Mouse (Mus musculus): ENCODE measurements around the gene Irf2bpl. TPM values are rescaled to one million over a fixed set of nuclear protein-coding genes. Genes with fewer than 3 reads are reported as not detected.

Gene Irf2bpl
- polyA plus RNA-seq, 1 experiment from 2014 or later: 47.6 TPM

DNA sequence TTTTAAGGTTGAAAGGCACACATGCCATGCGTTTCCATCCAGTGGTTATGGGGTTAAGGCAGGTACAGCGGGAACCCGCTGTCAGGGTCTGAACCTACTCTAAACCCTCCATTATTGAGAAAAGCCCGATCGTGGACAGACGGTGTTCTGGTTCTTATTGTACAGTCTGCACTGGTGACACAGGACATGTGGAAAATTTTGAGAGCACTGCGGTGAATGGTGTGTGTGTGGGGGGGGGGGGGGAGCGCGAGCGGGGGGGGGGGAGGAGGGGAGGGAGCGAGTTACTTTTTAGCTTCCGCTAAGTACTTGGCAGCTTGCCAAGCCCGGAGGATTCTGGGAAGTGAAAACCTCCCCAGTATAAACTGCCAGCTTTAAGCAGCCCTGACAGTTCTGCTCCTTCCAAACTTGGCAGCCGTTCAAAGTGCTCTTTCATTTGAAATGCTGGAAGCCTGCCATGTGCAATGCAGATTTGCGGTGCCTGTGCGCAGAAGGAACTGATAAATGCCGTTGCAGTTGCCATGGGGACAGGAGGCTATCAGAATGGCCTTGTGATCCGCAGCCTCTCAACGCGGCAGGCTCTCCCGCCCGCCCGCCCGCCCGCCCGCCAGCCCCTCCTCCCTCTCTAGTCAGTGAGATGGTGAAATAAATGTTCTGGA is 9.7 kb upstream of the Irf2bpl start:
- peaks cover 72% of the 10 kb centered on the region for H3K4me1 ChIP-seq (ENCODE audit: control insufficient read depth, insufficient read depth, low read length)
- H3K4me3 ChIP-seq (ENCODE audit: low read depth, low read length): peak overlapping the region; percentile 28
- H3K27me3 ChIP-seq (ENCODE audit: control insufficient read depth, insufficient read depth, low read length): no peaks in the 10 kb centered on the region
- peak; percentile 88 for ATAC-seq (ENCODE audit: low read depth)
- peak overlapping the region; percentile 62 for H3K4me2 ChIP-seq (ENCODE audit: low read depth, low read length)
- H3K9me3 ChIP-seq (ENCODE audit: control insufficient read depth, low read length): no peaks in the 10 kb centered on the region
- no peaks in the 10 kb centered on the region for H3K36me3 ChIP-seq (ENCODE audit: control insufficient read depth, insufficient read depth, low read length)
- peak overlapping the region; percentile 99 for H3K27ac ChIP-seq (ENCODE audit: low read depth, low read length)
- peak overlapping the region; percentile 62 for H3K9ac ChIP-seq (replicated peaks; ENCODE audit: low read depth, low read length)
- under 1% methylated on average over 25 of the region's 26 CpGs for WGBS

DNA sequence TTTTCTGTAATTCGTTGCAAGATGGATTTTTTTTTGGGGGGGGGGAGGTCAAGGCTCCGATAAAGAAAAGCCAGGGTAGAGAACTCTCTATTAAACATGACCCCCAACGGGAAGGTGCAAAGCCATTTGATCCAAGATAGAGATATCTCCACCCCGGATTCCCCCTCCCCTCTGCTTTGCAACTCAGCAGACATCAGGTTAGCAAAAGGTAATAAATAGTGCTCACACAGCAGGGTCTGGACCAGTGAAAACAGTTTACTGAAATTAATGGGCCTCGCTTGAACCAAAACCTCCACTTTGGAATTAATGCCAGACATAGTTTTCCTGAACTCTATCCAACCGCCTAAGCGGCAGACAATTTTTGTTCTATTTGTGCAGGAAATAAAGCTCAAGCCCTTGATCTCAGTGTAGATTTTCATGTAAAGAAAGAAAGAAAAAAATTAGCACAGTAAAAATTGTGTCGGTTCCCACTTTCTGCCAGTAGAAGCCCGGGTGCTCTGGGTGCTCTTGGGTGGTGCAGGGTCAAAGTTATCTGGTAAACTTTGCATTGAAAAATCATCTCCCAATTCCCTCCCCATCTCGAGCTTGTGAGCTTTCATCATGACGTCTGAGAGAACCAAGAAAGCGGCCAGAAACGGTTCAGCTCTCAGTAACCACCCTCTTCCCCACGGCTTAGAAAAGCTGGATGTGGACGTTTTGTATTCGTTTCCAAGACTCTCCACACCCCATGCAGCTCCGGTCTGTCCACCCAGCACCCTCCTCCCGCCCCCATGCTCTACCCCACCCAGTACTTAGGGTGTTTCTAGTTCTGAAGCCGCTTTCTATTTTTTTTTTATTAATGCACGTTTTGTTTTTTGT is 9.0 kb upstream of the Irf2bpl start:
- H3K27me3 ChIP-seq (ENCODE audit: control insufficient read depth, insufficient read depth, low read length): no peaks in the 10 kb centered on the region
- no peaks in the 10 kb centered on the region for H3K36me3 ChIP-seq (ENCODE audit: control insufficient read depth, insufficient read depth, low read length)
- H3K4me3 ChIP-seq (ENCODE audit: low read depth, low read length): peak overlapping the region; percentile 28
- H3K4me1 ChIP-seq (ENCODE audit: control insufficient read depth, insufficient read depth, low read length): peaks cover 78% of the 10 kb centered on the region
- ATAC-seq (ENCODE audit: low read depth): peak; percentile 13; the same call in 1 of the 2 replicates
- H3K27ac ChIP-seq (ENCODE audit: low read depth, low read length): peak overlapping the region; percentile 99
- no peaks in the 10 kb centered on the region for H3K9me3 ChIP-seq (ENCODE audit: control insufficient read depth, low read length)
- H3K4me2 ChIP-seq (ENCODE audit: low read depth, low read length): peak overlapping the region; percentile 62
- peak overlapping the region; percentile 62 for H3K9ac ChIP-seq (replicated peaks; ENCODE audit: low read depth, low read length)
- WGBS: under 1% methylated on average over 20 of the region's 20 CpGs

DNA sequence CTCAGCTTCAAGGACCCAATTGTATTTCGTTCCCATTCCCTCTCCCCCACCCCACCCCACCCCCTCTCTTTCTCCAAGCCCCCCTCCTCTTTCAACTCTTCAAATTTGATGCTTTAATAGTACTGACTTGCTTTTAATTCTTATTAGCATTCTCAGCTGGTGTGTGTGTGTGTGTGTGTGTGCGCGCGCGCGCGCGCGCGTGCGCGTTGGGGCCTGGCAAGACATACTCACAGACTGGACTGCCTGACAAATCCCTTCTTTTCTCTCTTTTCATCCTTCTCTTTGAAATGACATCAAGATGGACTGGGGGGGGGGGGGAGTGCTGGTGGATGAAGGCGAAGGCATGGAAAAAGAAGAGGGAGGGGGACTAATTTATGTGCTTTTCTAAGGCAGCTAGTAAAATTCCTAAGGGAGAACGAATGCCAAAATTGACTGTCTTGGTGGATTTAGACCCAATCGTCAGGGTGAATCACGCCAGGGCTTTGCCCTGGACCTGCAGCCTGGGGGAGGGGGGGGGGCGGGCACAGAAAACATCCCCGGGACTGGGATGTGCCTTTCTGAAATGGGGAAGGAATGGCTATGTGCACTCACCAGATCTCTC is 8.2 kb upstream of the Irf2bpl start:
- Histone ChIP-seq H3K27ac (ENCODE audit: low read depth, low read length) (peak overlapping the region; percentile 99), H3K36me3 (ENCODE audit: control insufficient read depth, insufficient read depth, low read length) (no peaks in the 10 kb centered on the region), H3K4me3 (ENCODE audit: low read depth, low read length) (no peak overlapping the region), H3K27me3 (ENCODE audit: control insufficient read depth, insufficient read depth, low read length) (no peaks in the 10 kb centered on the region), H3K9ac (replicated peaks; ENCODE audit: low read depth, low read length) (peak overlapping the region; percentile 37; the same call in 1 of the 2 replicates), H3K4me1 (ENCODE audit: control insufficient read depth, insufficient read depth, low read length) (peaks cover 78% of the 10 kb centered on the region), H3K4me2 (ENCODE audit: low read depth, low read length) (peak overlapping the region; percentile 62), H3K9me3 (ENCODE audit: control insufficient read depth, low read length) (no peaks in the 10 kb centered on the region)
- WGBS: 1% methylated on average over 18 of the region's 18 CpGs
- no peak for ATAC-seq (ENCODE audit: low read depth)

DNA sequence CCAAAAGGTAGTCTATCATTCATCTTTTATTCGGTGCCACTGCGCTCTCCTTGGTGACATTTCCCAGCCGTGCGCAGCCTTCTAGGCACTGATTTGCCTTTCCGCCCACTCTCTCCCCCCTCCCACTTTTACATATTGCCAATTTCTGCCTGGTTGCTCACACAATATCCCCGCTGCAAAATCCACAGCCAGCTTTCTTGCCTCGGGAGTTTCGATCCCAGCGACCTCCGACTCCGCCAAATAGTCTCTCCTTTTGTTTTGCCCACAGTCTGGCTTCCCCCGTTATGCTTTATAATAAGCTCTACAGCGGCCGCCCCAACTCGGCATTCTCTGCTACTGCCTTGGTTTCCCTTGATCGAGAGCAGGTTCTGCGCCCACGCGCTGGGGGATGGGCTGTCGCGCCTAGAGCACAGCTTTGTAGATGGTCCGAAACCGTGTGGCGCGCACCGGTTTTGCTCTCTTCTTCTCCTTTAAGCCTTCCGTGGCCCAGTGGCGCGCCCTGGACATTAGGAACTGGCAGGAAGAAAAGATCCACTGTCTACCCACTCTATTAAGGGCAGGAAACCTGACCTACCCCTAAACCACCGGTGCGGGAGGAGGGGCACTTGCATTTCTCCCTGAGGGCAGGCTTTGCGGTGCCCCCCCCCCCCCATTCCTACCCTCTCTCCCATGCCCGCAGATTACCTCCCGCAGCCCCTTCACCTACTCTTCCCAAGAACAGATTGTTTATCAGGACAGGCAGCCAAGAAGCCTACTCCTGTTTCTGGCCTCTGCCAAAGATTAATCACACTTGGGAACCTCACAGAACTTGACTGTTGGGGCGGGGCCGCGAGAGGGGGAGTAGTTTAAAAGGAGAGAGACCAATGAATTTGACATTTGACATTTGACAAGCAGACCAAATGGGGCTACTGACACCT is 7.4 kb upstream of the Irf2bpl start:
- H3K9ac ChIP-seq (replicated peaks; ENCODE audit: low read depth, low read length): peak overlapping the region; percentile 51
- peak overlapping the region; percentile 24; the same call in 1 of the 2 replicates for H3K4me3 ChIP-seq (ENCODE audit: low read depth, low read length)
- H3K4me2 ChIP-seq (ENCODE audit: low read depth, low read length): peak overlapping the region; percentile 55
- H3K36me3 ChIP-seq (ENCODE audit: control insufficient read depth, insufficient read depth, low read length): no peaks in the 10 kb centered on the region
- H3K9me3 ChIP-seq (ENCODE audit: control insufficient read depth, low read length): no peaks in the 10 kb centered on the region
- peaks cover 71% of the 10 kb centered on the region for H3K4me1 ChIP-seq (ENCODE audit: control insufficient read depth, insufficient read depth, low read length)
- WGBS: under 1% methylated on average over 37 of the region's 37 CpGs
- peak overlapping the region; percentile 99 for H3K27ac ChIP-seq (ENCODE audit: low read depth, low read length)
- H3K27me3 ChIP-seq (ENCODE audit: control insufficient read depth, insufficient read depth, low read length): no peaks in the 10 kb centered on the region
- no peak for ATAC-seq (ENCODE audit: low read depth)

DNA sequence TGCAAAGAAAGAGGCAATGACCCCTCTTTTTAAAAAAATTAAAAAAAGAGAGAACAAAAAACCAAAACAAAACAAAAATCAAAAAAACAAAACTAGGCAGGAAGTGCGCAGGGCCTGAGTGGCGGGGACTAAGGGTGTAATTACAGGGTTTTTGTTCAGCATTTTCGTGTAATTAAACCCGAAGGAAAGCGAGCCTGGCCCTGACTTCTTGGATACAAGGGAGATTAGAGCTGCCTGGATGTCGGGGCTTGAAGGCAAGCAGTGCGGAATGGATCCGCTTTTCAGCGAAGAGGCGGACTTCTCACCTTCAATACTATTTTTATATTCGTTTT is 6.8 kb upstream of the Irf2bpl start:
- no peak for ATAC-seq (ENCODE audit: low read depth)
- Histone ChIP-seq H3K27ac (ENCODE audit: low read depth, low read length) (peak overlapping the region; percentile 99), H3K9ac (replicated peaks; ENCODE audit: low read depth, low read length) (peak overlapping the region; percentile 51), H3K4me2 (ENCODE audit: low read depth, low read length) (peak overlapping the region; percentile 55; the same call in 1 of the 2 replicates), H3K4me1 (ENCODE audit: control insufficient read depth, insufficient read depth, low read length) (peaks cover 67% of the 10 kb centered on the region), H3K27me3 (ENCODE audit: control insufficient read depth, insufficient read depth, low read length) (no peaks in the 10 kb centered on the region), H3K9me3 (ENCODE audit: control insufficient read depth, low read length) (no peaks in the 10 kb centered on the region), H3K36me3 (ENCODE audit: control insufficient read depth, insufficient read depth, low read length) (no peaks in the 10 kb centered on the region), H3K4me3 (ENCODE audit: low read depth, low read length) (peak overlapping the region; percentile 24; the same call in 1 of the 2 replicates)
- 3% methylated on average over 11 of the region's 11 CpGs for WGBS

DNA sequence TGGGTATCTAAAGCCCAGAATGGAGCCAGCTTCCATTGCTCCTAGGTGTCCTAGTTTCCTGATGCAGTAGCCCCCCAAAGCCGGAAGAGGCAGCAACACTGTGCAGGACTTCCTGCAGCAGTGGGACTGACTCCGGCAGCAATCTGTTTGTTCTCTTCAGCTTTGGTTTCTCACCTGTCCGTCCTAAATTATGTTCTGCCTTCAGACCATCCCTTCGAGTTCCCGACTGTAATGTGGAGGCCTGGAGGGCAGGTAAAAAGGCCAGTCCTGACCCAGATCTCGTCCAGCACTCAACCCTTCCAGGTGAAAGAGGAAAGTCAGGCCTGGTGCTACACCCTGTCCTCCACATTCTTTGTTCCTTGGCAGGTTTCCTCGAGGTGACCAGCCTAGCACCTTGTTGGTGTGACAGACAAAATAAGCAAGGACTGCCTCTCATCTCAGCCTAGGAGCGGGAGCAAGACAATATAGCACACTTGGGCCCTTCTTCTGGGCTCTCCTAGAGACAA is 6.3 kb upstream of the Irf2bpl start:
- Histone ChIP-seq H3K27me3 (ENCODE audit: control insufficient read depth, insufficient read depth, low read length) (no peaks in the 10 kb centered on the region), H3K9me3 (ENCODE audit: control insufficient read depth, low read length) (no peaks in the 10 kb centered on the region), H3K4me1 (ENCODE audit: control insufficient read depth, insufficient read depth, low read length) (peaks cover 65% of the 10 kb centered on the region), H3K27ac (ENCODE audit: low read depth, low read length) (peak overlapping the region; percentile 99), H3K9ac (replicated peaks; ENCODE audit: low read depth, low read length) (peak overlapping the region; percentile 17), H3K36me3 (ENCODE audit: control insufficient read depth, insufficient read depth, low read length) (no peaks in the 10 kb centered on the region), H3K4me2 (ENCODE audit: low read depth, low read length) (peak overlapping the region; percentile 3; the same call in 1 of the 2 replicates), H3K4me3 (ENCODE audit: low read depth, low read length) (no peak overlapping the region)
- no peak for ATAC-seq (ENCODE audit: low read depth)
- 21% methylated on average over 8 of the region's 8 CpGs for WGBS

DNA sequence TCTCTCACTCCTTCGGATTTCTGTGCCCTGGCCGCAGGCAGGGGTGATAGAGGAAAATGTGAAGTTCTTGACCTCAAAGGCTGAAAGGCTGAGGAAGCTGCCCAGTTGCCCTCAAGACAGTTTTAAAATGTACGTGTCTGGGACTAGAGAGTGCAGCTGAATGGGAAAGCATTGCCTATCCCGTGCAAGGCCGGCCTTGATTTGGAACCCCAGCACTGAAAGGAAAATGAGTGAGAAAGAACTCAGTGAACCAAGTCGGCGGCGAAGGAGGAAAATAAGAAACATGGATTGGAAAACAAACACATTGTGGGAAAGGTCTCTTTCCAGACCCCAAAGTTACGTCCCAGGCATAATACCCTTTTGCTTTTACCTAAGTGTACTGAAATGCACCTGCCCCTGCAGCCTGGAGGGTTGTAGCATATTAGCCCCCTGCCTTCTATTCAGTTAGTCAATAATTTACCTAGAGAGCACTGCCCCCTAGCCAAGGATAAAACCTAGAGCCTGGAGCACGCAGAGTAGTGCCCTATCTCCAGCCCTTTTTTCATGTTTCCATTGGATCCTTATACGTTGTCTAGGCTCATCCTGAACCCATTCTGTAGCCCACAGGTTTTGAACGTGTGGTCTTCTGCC is 5.6 kb upstream of the Irf2bpl start:
- H3K4me3 ChIP-seq (ENCODE audit: low read depth, low read length): no peak overlapping the region
- H3K4me2 ChIP-seq (ENCODE audit: low read depth, low read length): no peak overlapping the region; the same call in 1 of the 2 replicates
- H3K36me3 ChIP-seq (ENCODE audit: control insufficient read depth, insufficient read depth, low read length): no peaks in the 10 kb centered on the region
- no peaks in the 10 kb centered on the region for H3K9me3 ChIP-seq (ENCODE audit: control insufficient read depth, low read length)
- H3K27me3 ChIP-seq (ENCODE audit: control insufficient read depth, insufficient read depth, low read length): no peaks in the 10 kb centered on the region
- H3K27ac ChIP-seq (ENCODE audit: low read depth, low read length): peak overlapping the region; percentile 99
- H3K9ac ChIP-seq (replicated peaks; ENCODE audit: low read depth, low read length): no peak overlapping the region
- ATAC-seq (ENCODE audit: low read depth): no peak
- peaks cover 70% of the 10 kb centered on the region for H3K4me1 ChIP-seq (ENCODE audit: control insufficient read depth, insufficient read depth, low read length)
- WGBS: 53% methylated on average over 12 of the region's 12 CpGs

Measured in neural tube, embryonic 14.5 days (tissue).